Mouse (Mus musculus) C2C12 (cell line): ENCODE data around the gene Gm49325.

Experiments
- CTCF ChIP-seq: IDR thresholded peaks from one replicate; pipeline ENCODE4 v1.5.1; 2011; ENCODE audit not compliant: control insufficient read depth, insufficient read depth, insufficient read length
- MAX ChIP-seq: IDR thresholded peaks from one replicate; pipeline ENCODE4 v1.6.1; 2011; ENCODE audit warnings: mild to moderate bottlenecking, control low read depth
- USF1 ChIP-seq: IDR thresholded peaks from one replicate; pipeline ENCODE4 v1.6.1; 2011; ENCODE audit warnings: low read depth, mild to moderate bottlenecking, control low read depth, moderate library complexity

- no peak for TF ChIP-seq CTCF
- no peak for TF ChIP-seq USF1
- no peak for TF ChIP-seq MAX
Measured at GRCm38 (mm10) chr10:77638956-77639355, 33.0 kb downstream of the Gm49325 start.
